Mouse (Mus musculus) kidney, embryonic 15.5 days (tissue): ENCODE data around the gene Ranbp17. TPM values are rescaled to one million over a fixed set of nuclear protein-coding genes. Genes with fewer than 3 reads are reported as not detected.

Experiments used
- ATAC-seq: fragments of 200-750 bp; cut with Nextera tagmentation; replicated peaks from 2 replicates; pipeline ENCODE4 v1.8.0; 2017; ENCODE audit warnings: moderate TSS enrichment; ENCODE audit not compliant: low FRiP score
- H3K27ac ChIP-seq: fragments of 300-500 bp; sonication (generic); 2 replicates; pipeline ENCODE4 v1.5.1; 2015; ENCODE audit warnings: mild to moderate bottlenecking, inconsistent platforms
- H3K27me3 ChIP-seq: fragments of 300-500 bp; sonication (generic); 2 replicates; pipeline ENCODE4 v1.6.1; 2015; ENCODE audit warnings: inconsistent platforms
- H3K36me3 ChIP-seq: fragments of 300-500 bp; sonication (generic); 2 replicates; pipeline ENCODE4 v1.6.1; 2015; ENCODE audit warnings: inconsistent platforms
- H3K4me1 ChIP-seq: fragments of 300-500 bp; sonication (generic); 2 replicates; pipeline ENCODE4 v1.6.1; 2015; ENCODE audit warnings: inconsistent platforms
- H3K4me2 ChIP-seq: fragments of 300-500 bp; sonication (generic); 2 replicates; pipeline ENCODE4 v1.6.1; 2015; ENCODE audit warnings: moderate library complexity, mild to moderate bottlenecking, inconsistent platforms
- H3K4me3 ChIP-seq: fragments of 300-500 bp; sonication (generic); replicated peaks from 2 replicates; pipeline ENCODE4 v1.5.1; 2015; ENCODE audit warnings: mild to moderate bottlenecking, inconsistent platforms
- H3K9ac ChIP-seq: fragments of 300-500 bp; sonication (generic); 2 replicates; pipeline ENCODE4 v1.6.1; 2015; ENCODE audit warnings: mild to moderate bottlenecking, inconsistent platforms
- H3K9me3 ChIP-seq: fragments of 300-500 bp; sonication (generic); replicated peaks from 2 replicates; pipeline ENCODE4 v1.6.1; 2016; ENCODE audit warnings: inconsistent platforms
- WGBS: fragments of 180-500 bp; shearing (Covaris S2); methylation state at CpG from one replicate; pipeline ENCODE4 v1.1.7; 2015; ENCODE audit warnings: mixed read lengths; 5-methylcytosine and 5-hydroxymethylcytosine counted together
- polyA plus RNA-seq: library from polyadenylated mRNA; unstranded; fragments of >200 nt; fragmentation: Nextera tagmentation; extraction: Ambion mirVana; gene quantifications from 2 replicates; pipeline ENCODE4 v1.2.1, GENCODE M21; 2015

Gene Ranbp17
- polyA plus RNA-seq, 1 experiment from 2014 or later, result 7.6 TPM

DNA sequence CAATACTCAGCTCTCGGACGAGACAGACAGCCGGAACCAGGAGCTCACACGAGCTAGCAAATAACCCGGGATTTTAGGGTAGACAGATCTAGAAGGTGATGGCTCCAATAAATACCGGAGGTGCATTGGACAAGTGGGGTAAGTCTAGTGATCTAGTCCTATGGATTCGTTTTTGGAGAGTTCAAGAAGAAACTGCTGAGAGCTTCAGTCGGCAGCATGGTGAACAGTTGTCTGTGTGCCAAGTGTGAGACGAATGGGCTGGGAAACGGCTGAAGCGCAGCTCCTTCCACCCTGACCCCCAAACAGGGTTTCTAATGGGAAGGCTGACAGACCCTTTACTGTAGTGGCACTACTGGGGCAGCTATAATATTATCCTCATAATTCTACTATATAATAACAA, 214.2 kb downstream of the Ranbp17 start:
- peaks cover 8% of the 10 kb centered on the region; the same call in 1 of the 2 replicates for H3K4me1 ChIP-seq
- H3K9me3 ChIP-seq, result no peaks in the 10 kb centered on the region
- H3K36me3 ChIP-seq, result no peaks in the 10 kb centered on the region
- H3K9ac ChIP-seq, result no peak overlapping the region
- no peak for ATAC-seq
- H3K27me3 ChIP-seq, result peaks cover 9% of the 10 kb centered on the region; the same call in 1 of the 2 replicates
- 47% methylated on average over 11 of the region's 11 CpGs for WGBS
- H3K27ac ChIP-seq, result no peak overlapping the region
- H3K4me2 ChIP-seq, result no peak overlapping the region
- H3K4me3 ChIP-seq, result no peak overlapping the region

DNA sequence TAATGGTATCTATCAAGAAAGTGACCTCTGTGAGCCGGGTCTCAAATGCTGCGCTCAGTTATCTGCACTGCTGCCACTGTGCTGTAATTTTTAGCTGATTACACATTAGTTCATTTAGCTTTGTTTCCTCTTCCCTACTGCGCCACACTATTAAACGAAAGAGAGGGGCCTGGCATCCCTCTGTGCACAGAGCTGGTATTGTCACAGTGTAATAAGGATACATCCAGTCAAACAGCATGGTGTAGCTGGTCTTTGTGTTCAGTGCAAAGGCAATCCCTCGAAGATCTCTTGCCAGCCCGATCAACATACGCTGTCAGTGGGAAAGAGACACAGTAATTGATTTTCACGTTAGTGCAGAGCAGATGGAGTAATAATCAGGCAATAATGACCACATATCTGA, 216.4 kb downstream of the Ranbp17 start:
- H3K4me1 ChIP-seq, result peaks cover 21% of the 10 kb centered on the region
- no peak overlapping the region for H3K27ac ChIP-seq
- no peak for ATAC-seq
- WGBS, result 85% methylated on average over 8 of the region's 8 CpGs
- H3K4me3 ChIP-seq, result no peak overlapping the region
- no peaks in the 10 kb centered on the region for H3K36me3 ChIP-seq
- no peak overlapping the region for H3K9ac ChIP-seq
- no peak overlapping the region for H3K4me2 ChIP-seq
- no peaks in the 10 kb centered on the region for H3K9me3 ChIP-seq
- H3K27me3 ChIP-seq, result peaks cover 9% of the 10 kb centered on the region; the same call in 1 of the 2 replicates

GRCm38 (mm10) chr11:33295422-33295821, 218.1 kb downstream of the Ranbp17 start:
- no peak for ATAC-seq
- 19% methylated on average over 3 of the region's 3 CpGs for WGBS
- Histone ChIP-seq H3K36me3 (no peaks in the 10 kb centered on the region), H3K27ac (no peak overlapping the region), H3K4me1 (peaks cover 21% of the 10 kb centered on the region), H3K4me3 (no peak overlapping the region), H3K4me2 (no peak overlapping the region), H3K27me3 (peaks cover 11% of the 10 kb centered on the region; the same call in 1 of the 2 replicates), H3K9me3 (no peaks in the 10 kb centered on the region), H3K9ac (no peak overlapping the region)

GRCm38 (mm10) chr11:33294063-33294462, 219.5 kb downstream of the Ranbp17 start:
- peak; percentile 92 for ATAC-seq
- Histone ChIP-seq H3K9me3 (no peaks in the 10 kb centered on the region), H3K4me3 (no peak overlapping the region), H3K9ac (no peak overlapping the region), H3K27me3 (0 out of 2 replicates have a peak, but pooled peaks cover 5% of the 10 kb centered on the region), H3K4me1 (peaks cover 19% of the 10 kb centered on the region), H3K4me2 (no peak overlapping the region), H3K36me3 (no peaks in the 10 kb centered on the region), H3K27ac (peak overlapping the region; percentile 28; the same call in 1 of the 2 replicates)
- 16% methylated on average over 6 of the region's 6 CpGs for WGBS

GRCm38 (mm10) chr11:33278571-33278970, 235.0 kb downstream of the Ranbp17 start:
- H3K4me3 ChIP-seq, result no peak overlapping the region
- 90% methylated on average over 2 of the region's 2 CpGs for WGBS
- H3K36me3 ChIP-seq, result no peaks in the 10 kb centered on the region
- H3K27me3 ChIP-seq, result no peaks in the 10 kb centered on the region
- no peak for ATAC-seq
- no peaks in the 10 kb centered on the region for H3K9me3 ChIP-seq
- H3K9ac ChIP-seq, result no peak overlapping the region
- no peak overlapping the region for H3K27ac ChIP-seq
- H3K4me2 ChIP-seq, result no peak overlapping the region
- H3K4me1 ChIP-seq, result 0 out of 2 replicates have a peak, but pooled peaks cover 5% of the 10 kb centered on the region

DNA sequence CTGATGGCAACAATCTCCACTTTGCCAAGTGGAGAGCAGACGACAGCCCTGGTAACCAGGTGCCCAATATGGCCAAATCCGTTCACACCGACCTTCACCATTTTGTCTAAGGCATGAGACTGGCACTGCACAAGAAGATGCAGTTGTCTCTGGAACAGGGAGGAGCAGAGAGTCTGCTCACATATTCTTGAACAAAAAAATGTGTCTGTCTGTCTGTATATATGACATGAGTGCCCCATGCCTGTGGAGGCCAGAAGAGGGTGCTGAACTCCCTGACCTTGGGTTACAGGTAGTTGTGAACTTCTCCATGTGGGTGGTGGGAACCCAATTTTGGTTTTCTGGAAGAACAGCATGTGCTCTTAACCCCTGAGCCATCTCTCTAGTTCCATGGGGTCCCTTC, 236.9 kb downstream of the Ranbp17 start, which contains the start of gene Gm12117:
Gm12117 (minus strand) TSS at position 101 of the 400 bp plus-strand sequence.
- Histone ChIP-seq H3K9ac (no peak within 1 kb of the TSS), H3K27ac (no peak within 1 kb of the TSS), H3K9me3 (no peaks in the 10 kb centered on the region), H3K4me3 (no peak within 1 kb of the TSS), H3K4me2 (no peak within 1 kb of the TSS), H3K36me3 (no peaks in the 10 kb centered on the region), H3K27me3 (no peaks in the 10 kb centered on the region), H3K4me1 (0 out of 2 replicates have a peak, but pooled peaks cover 5% of the 10 kb centered on the region)
- no peak for ATAC-seq
- WGBS, result 98% methylated on average over 3 of the region's 3 CpGs

DNA sequence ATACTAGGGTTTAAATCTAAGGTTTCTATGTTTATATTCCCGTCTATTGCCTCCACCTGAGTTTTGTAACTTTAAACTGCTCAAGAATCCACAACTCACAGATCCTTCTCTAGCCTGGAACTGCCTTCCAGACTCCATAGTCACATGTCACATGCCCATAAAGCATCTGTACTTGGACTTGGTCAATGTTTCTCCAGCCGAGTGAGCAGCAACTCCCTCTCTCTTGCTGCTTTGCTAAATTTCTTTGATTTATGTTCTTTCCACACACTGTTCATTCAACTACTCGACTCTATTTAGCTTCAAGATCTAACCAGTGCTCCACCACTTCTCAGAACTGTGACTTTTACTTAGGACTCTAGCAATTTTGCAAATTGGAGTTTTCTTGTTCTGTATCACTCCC, 238.7 kb downstream of the Ranbp17 start:
- Histone ChIP-seq H3K27ac (0 out of 2 replicates have a peak overlapping the region, but pooled peaks have one; percentile 9), H3K27me3 (no peaks in the 10 kb centered on the region), H3K36me3 (no peaks in the 10 kb centered on the region), H3K4me2 (no peak overlapping the region), H3K9ac (no peak overlapping the region), H3K4me1 (0 out of 2 replicates have a peak, but pooled peaks cover 5% of the 10 kb centered on the region), H3K4me3 (no peak overlapping the region), H3K9me3 (no peaks in the 10 kb centered on the region)
- 17% methylated on average over 3 of the region's 3 CpGs for whole genome bisulfite sequencing
- ATAC-seq, result peak; percentile 77

DNA sequence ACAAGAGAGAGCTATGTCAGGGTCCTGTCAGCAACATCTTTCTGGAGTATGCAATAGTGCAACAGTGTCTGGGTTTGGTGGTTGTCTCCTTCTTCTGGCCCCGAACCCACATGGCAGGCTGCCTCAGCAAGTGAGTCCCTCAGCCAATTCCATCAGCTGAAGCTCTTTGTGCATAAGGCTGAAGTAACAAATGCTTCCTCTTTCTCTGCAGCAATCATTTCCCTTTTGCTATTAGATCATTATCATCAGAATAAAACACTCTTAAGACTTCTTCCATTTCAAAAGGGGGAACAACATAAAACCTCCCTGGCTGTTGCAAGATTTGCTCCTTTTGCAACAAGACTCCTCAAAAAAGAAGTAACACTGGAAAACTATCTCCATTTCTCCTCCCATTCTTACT, 239.3 kb downstream of the Ranbp17 start:
- no peaks in the 10 kb centered on the region for H3K36me3 ChIP-seq
- H3K27me3 ChIP-seq, result no peaks in the 10 kb centered on the region
- ATAC-seq, result no peak
- H3K9me3 ChIP-seq, result no peaks in the 10 kb centered on the region
- H3K4me1 ChIP-seq, result 0 out of 2 replicates have a peak, but pooled peaks cover 5% of the 10 kb centered on the region
- H3K4me2 ChIP-seq, result no peak overlapping the region
- 0 out of 2 replicates have a peak overlapping the region, but pooled peaks have one; percentile 9 for H3K27ac ChIP-seq
- H3K9ac ChIP-seq, result no peak overlapping the region
- 70% methylated on average over 1 of the region's 1 CpGs for WGBS
- no peak overlapping the region for H3K4me3 ChIP-seq

GRCm38 (mm10) chr11:33240295-33240694, 273.3 kb downstream of the Ranbp17 start:
- Histone ChIP-seq H3K4me2 (no peak overlapping the region), H3K9me3 (no peaks in the 10 kb centered on the region), H3K4me1 (no peaks in the 10 kb centered on the region), H3K27me3 (no peaks in the 10 kb centered on the region), H3K36me3 (no peaks in the 10 kb centered on the region), H3K4me3 (no peak overlapping the region), H3K9ac (no peak overlapping the region), H3K27ac (no peak overlapping the region)
- 67% methylated on average over 3 of the region's 3 CpGs for WGBS
- no peak for ATAC-seq

DNA sequence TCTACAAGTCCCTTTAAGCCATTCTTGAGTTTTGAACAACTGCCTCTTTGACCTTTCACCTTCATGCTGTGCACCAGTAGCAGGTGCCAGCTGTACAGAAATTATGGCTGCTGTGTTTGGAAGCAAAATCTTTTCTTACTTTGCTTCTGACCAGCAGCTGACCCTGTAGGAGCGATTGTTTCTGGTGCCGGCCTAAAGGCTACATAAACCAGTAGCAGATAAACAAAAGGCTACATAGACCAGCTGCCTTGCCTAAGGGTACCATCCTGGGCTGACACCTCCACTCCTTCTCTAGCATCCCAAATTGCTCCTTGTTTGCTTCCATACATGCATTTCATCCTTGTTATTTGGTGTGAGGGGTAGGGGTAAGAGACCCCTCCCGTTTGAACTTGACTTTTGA, 279.4 kb downstream of the Ranbp17 start:
- Histone ChIP-seq H3K4me2 (no peak overlapping the region), H3K4me1 (no peaks in the 10 kb centered on the region), H3K4me3 (no peak overlapping the region), H3K27me3 (no peaks in the 10 kb centered on the region), H3K27ac (no peak overlapping the region), H3K9me3 (no peaks in the 10 kb centered on the region), H3K36me3 (no peaks in the 10 kb centered on the region), H3K9ac (no peak overlapping the region)
- no peak for ATAC-seq
- WGBS, result 45% methylated on average over 3 of the region's 3 CpGs

DNA sequence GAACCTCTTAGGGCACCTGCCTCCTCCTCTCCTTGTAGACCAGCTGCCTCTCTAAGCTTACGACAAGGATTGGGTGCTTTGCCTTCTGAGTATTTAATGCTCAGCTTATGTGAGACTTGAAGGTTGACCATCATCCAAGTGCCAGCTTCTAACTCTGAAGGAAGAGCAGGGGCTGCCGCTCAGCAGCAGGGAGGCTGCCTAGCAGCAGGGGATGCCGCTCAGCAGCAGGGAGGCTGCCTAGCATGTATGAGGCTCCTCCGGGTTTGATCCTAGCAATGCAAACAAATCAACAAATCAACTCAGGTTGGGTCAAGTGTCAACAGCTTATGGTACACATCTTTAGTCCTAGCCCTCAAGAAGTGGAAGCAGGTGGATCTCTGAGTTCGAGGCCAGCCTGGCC, 281.5 kb downstream of the Ranbp17 start:
- Histone ChIP-seq H3K27ac (no peak overlapping the region), H3K9ac (no peak overlapping the region), H3K4me2 (no peak overlapping the region), H3K36me3 (no peaks in the 10 kb centered on the region), H3K4me3 (no peak overlapping the region), H3K9me3 (no peaks in the 10 kb centered on the region), H3K4me1 (no peaks in the 10 kb centered on the region), H3K27me3 (no peaks in the 10 kb centered on the region)
- no peak for ATAC-seq
- 82% methylated on average over 5 of the region's 5 CpGs for WGBS

- WGBS, result 98% methylated on average over 2 of the region's 2 CpGs
- Histone ChIP-seq H3K4me2 (no peak overlapping the region), H3K9ac (no peak overlapping the region), H3K27ac (no peak overlapping the region), H3K4me1 (no peaks in the 10 kb centered on the region), H3K9me3 (no peaks in the 10 kb centered on the region), H3K4me3 (no peak overlapping the region), H3K27me3 (no peaks in the 10 kb centered on the region), H3K36me3 (no peaks in the 10 kb centered on the region)
- ATAC-seq, result no peak
Observed at GRCm38 (mm10) chr11:33228186-33228585, 285.4 kb downstream of the Ranbp17 start.

DNA sequence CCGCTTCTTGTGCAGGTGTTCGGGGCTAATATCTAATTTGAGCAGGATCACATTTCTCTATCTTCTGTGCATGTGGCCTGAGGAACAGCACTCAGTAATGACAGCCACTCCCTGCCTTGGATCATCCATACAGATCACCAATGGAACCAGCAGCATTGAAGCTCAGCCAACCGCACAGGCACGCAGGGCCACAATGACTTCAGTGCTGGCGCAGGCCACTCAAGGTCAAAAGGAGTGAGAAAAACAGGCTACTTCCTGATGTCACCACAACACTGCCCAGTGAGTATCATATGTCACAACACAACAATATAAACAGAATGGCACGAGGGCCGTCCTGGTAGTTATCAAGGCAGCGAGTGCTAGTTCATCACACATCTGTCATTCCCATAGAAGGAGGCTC, 287.0 kb downstream of the Ranbp17 start:
- H3K4me3 ChIP-seq, result no peak overlapping the region
- no peaks in the 10 kb centered on the region for H3K36me3 ChIP-seq
- H3K4me2 ChIP-seq, result no peak overlapping the region
- no peak overlapping the region for H3K9ac ChIP-seq
- no peaks in the 10 kb centered on the region for H3K27me3 ChIP-seq
- H3K4me1 ChIP-seq, result peaks cover 11% of the 10 kb centered on the region
- H3K27ac ChIP-seq, result no peak overlapping the region
- H3K9me3 ChIP-seq, result no peaks in the 10 kb centered on the region
- WGBS, result 56% methylated on average over 8 of the region's 8 CpGs
- ATAC-seq, result 0 out of 2 replicates have a peak, but pooled peaks have one; percentile 34
